Mouse (Mus musculus): ENCODE measurements at regions not wholly inside any gene's neighbourhood (a gene's known extent, or its start where the extent isn't known, plus 50 kb on each side); places are given as distances from the start of the nearest gene placed in this dataset.

DNA sequence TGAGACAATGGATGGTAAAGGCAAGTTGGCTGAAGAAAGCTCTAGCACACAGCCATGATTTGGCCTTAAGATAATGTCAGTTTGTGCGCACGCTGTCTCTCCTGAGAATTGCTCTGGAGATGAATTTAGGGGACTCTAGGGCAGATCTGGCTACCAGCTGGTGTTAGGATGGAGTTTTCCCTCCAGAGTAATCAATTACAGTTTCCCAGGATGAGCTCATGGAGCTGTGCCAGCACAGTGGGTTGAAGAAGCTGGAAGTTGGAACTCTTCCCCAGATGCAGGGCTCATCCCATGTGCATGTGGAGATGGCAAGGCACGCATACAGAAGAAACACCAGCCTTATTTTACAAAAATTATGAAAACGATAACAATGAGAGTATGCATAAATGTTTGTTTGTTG lies 481.0 kb downstream of the Gm826 start:
- TF ChIP-seq CTCF (IDR thresholded peaks at IDR 0.05; ENCODE audit: control insufficient read depth, insufficient read depth, low read length) (no peak), POLR2A (IDR thresholded peaks at IDR 0.05; ENCODE audit: borderline replicate concordance, control insufficient read depth, low read depth, low read length) (no peak)
